Mouse (Mus musculus) CH12.LX (cell line): ENCODE data around the gene Cebpz. TPM values are rescaled to one million over a fixed set of nuclear protein-coding genes. Genes with fewer than 3 reads are reported as not detected.
A peak's percentile ranks its signal among the peaks of the same experiment; 100 is the strongest.

ENCODE experiments used
- DNase-seq: peaks from one replicate; pipeline ENCODE4 v3.0.0-alpha.2; 2013; ENCODE audit errors: extremely low read depth
- H3K27ac ChIP-seq: 2 replicates; pipeline ENCODE4 v1.5.1; 2012; ENCODE audit warnings: low read depth, mild to moderate bottlenecking, control low read depth, moderate library complexity; ENCODE audit not compliant: insufficient read depth
- H3K27me3 ChIP-seq: replicated peaks from 2 replicates; pipeline ENCODE3; 2012; ENCODE audit warnings: inconsistent platforms
- H3K36me3 ChIP-seq, 2 experiments: replicated peaks in 1 of 2; 2 replicates each; pipeline versions ENCODE3 to v1.6.1; 2012; ENCODE audit warnings: inconsistent platforms in 1 of 2, low read length in 1 of 2, mild to moderate bottlenecking in 1 of 2, mixed read lengths in 1 of 2, moderate library complexity in 1 of 2; ENCODE audit not compliant: control insufficient read depth in 1 of 2, insufficient read depth in 1 of 2
- H3K4me1 ChIP-seq, 2 experiments: 2 replicates each; pipeline ENCODE4 v1.6.1; 2012; ENCODE audit warnings: inconsistent platforms in 1 of 2, moderate library complexity in 1 of 2; ENCODE audit not compliant: insufficient read depth in 2 of 2, control insufficient read depth in 1 of 2
- H3K4me2 ChIP-seq: 2 replicates; pipeline ENCODE4 v1.6.1; 2012; ENCODE audit warnings: low read depth, mild to moderate bottlenecking, control low read depth; ENCODE audit not compliant: poor library complexity, insufficient read depth, severe bottlenecking
- H3K4me3 ChIP-seq, 3 experiments: fragments of 150-350 bp in 1 of 3; sonication (generic) in 1 of 3; replicated peaks in 1 of 3; 2 replicates each; pipeline versions ENCODE3 to v1.5.1; 2011 to 2012; ENCODE audit warnings: low read depth in 2 of 3, low read length in 2 of 3, mild to moderate bottlenecking in 2 of 3, moderate library complexity in 2 of 3, control low read depth in 1 of 3, improper control_type of control experiment in 1 of 3, inconsistent platforms in 1 of 3, mixed read lengths in 1 of 3; ENCODE audit not compliant: poor library complexity in 1 of 3
- H3K79me2 ChIP-seq: replicated peaks from 2 replicates; pipeline ENCODE4 v1.6.1; 2012; ENCODE audit warnings: mild to moderate bottlenecking, moderate library complexity; ENCODE audit not compliant: control insufficient read depth, poor library complexity, insufficient read depth, severe bottlenecking; ENCODE audit errors: extremely low read depth
- H3K9ac ChIP-seq: 2 replicates; pipeline ENCODE4 v1.6.1; 2012; ENCODE audit warnings: low read depth, mild to moderate bottlenecking, control low read depth, moderate library complexity; ENCODE audit not compliant: insufficient read depth
- H3K9me3 ChIP-seq: replicated peaks from 2 replicates; pipeline ENCODE3; 2012; ENCODE audit warnings: low read length, inconsistent platforms, mixed read lengths
- CHD1 ChIP-seq: IDR thresholded peaks from 2 replicates; pipeline ENCODE4 v1.6.1; 2012; ENCODE audit warnings: low read depth, low read length, improper control_type of control experiment, inconsistent platforms
- CTCF ChIP-seq, 2 experiments: IDR thresholded peaks in 1 of 2; conservative IDR thresholded peaks in 1 of 2; 2 replicates each; pipeline ENCODE4 v1.5.1; 2011 to 2012; ENCODE audit warnings: low read depth in 2 of 2, low read length in 2 of 2, improper control_type of control experiment in 1 of 2, inconsistent platforms in 1 of 2, mild to moderate bottlenecking in 1 of 2, moderate library complexity in 1 of 2
- E2F4 ChIP-seq: IDR thresholded peaks from 2 replicates; pipeline ENCODE4 v1.6.1; 2011; ENCODE audit warnings: low read depth, low read length, improper control_type of control experiment; ENCODE audit not compliant: insufficient replicate concordance
- ELF1 ChIP-seq: IDR thresholded peaks from 2 replicates; pipeline ENCODE4 v1.6.1; 2014; ENCODE audit warnings: low read depth, mild to moderate bottlenecking, inconsistent platforms, low read length, improper control_type of control experiment
- EP300 ChIP-seq: IDR thresholded peaks from 2 replicates; pipeline ENCODE4 v1.6.1; 2011; ENCODE audit warnings: low read length, improper control_type of control experiment
- ETS1 ChIP-seq: conservative IDR thresholded peaks from 2 replicates; pipeline ENCODE4 v1.6.1; 2012; ENCODE audit warnings: low read depth, mild to moderate bottlenecking, inconsistent platforms, low read length, improper control_type of control experiment, moderate library complexity
- GABPA ChIP-seq: IDR thresholded peaks from 2 replicates; pipeline ENCODE4 v1.6.1; 2012; ENCODE audit warnings: low read depth, low read length, improper control_type of control experiment, inconsistent platforms; ENCODE audit not compliant: insufficient replicate concordance
- HCFC1 ChIP-seq: IDR thresholded peaks from 2 replicates; pipeline ENCODE4 v1.6.1; 2012; ENCODE audit warnings: low read depth, mild to moderate bottlenecking, inconsistent platforms, low read length, improper control_type of control experiment
- IRF4 ChIP-seq: IDR thresholded peaks from 2 replicates; pipeline ENCODE4 v1.6.1; 2014; ENCODE audit warnings: low read depth, mild to moderate bottlenecking, inconsistent platforms, low read length, improper control_type of control experiment
- KAT2A ChIP-seq: IDR thresholded peaks from 2 replicates; pipeline ENCODE4 v1.6.1; 2012; ENCODE audit warnings: low read length, improper control_type of control experiment, inconsistent platforms; ENCODE audit not compliant: insufficient replicate concordance
- MAFK ChIP-seq: IDR thresholded peaks from 2 replicates; pipeline ENCODE4 v1.6.1; 2011; ENCODE audit warnings: low read length, improper control_type of control experiment; ENCODE audit not compliant: insufficient replicate concordance
- MAZ ChIP-seq: IDR thresholded peaks from 2 replicates; pipeline ENCODE4 v1.6.1; 2012; ENCODE audit warnings: low read depth, mild to moderate bottlenecking, inconsistent platforms, low read length, improper control_type of control experiment, moderate library complexity
- MYC ChIP-seq: IDR thresholded peaks from 2 replicates; pipeline ENCODE4 v1.6.1; 2011; ENCODE audit warnings: low read depth, mild to moderate bottlenecking, improper control_type of control experiment, low read length
- NELFE ChIP-seq: IDR thresholded peaks from 2 replicates; pipeline ENCODE4 v1.6.1; 2011; ENCODE audit warnings: low read depth, low read length, improper control_type of control experiment
- RAD21 ChIP-seq: IDR thresholded peaks from 2 replicates; pipeline ENCODE4 v1.6.1; 2011; ENCODE audit warnings: low read depth, mild to moderate bottlenecking, low read length, improper control_type of control experiment, moderate library complexity
- SMC3 ChIP-seq: IDR thresholded peaks from 2 replicates; pipeline ENCODE4 v1.6.1; 2011; ENCODE audit warnings: low read depth, low read length, improper control_type of control experiment
- TCF12 ChIP-seq: IDR thresholded peaks from 2 replicates; pipeline ENCODE4 v1.6.1; 2014; ENCODE audit warnings: low read depth, mild to moderate bottlenecking, inconsistent platforms, low read length, improper control_type of control experiment
- USF1 ChIP-seq: IDR thresholded peaks from 2 replicates; pipeline ENCODE4 v1.6.1; 2014; ENCODE audit warnings: low read depth, mild to moderate bottlenecking, inconsistent platforms, low read length, improper control_type of control experiment
- ZC3H11A ChIP-seq: IDR thresholded peaks from 2 replicates; pipeline ENCODE4 v1.6.1; 2012; ENCODE audit warnings: low read depth, mild to moderate bottlenecking, inconsistent platforms, low read length, improper control_type of control experiment
- ZKSCAN1 ChIP-seq: IDR thresholded peaks from 2 replicates; pipeline ENCODE4 v1.6.1; 2012; ENCODE audit warnings: low read depth, inconsistent platforms, low read length, improper control_type of control experiment, borderline replicate concordance
- ZMIZ1 ChIP-seq: IDR thresholded peaks from 2 replicates; pipeline ENCODE4 v1.6.1; 2012; ENCODE audit warnings: low read depth, mild to moderate bottlenecking, inconsistent platforms, low read length, improper control_type of control experiment
- dilution Hi-C: fragments of 300-500 bp; cut with MboI; formaldehyde crosslinking; loops from 2 replicates; pipeline ENCODE4 v1.14.3; 2020; ENCODE audit warnings: low sequenced_read_pairs; ENCODE audit not compliant: extremely low pct_unique_long_range_greater_than_20kb, extremely low pct_ligation_motif_present
- in situ Hi-C: fragments of 300-500 bp; cut with MboI; formaldehyde crosslinking; loops from 3 replicates; pipeline ENCODE4 v1.14.3; 2019; ENCODE audit warnings: low sequenced_read_pairs, low pct_ligation_motif_present, low pct_unique_long_range_greater_than_20kb, mixed read lengths
- polyA plus RNA-seq: library from polyadenylated mRNA; unstranded; fragments of >175 nt; gene quantifications from 2 replicates; pipeline ENCODE4 v1.2.1, GENCODE M21; 2012; ENCODE audit warnings: low read depth; ENCODE audit not compliant: insufficient read length
- total RNA-seq, 2 experiments: library from RNA; depleted of rRNA; stranded (reverse); fragments of 300-350 nt in 1 of 2; fragments of >200 nt in 1 of 2; gene quantifications; 2 replicates each; pipeline ENCODE4 v1.2.3; 2012 to 2014

The Cebpz gene
- total and polyA plus RNA-seq, 3 experiments = 43.3 to 70.1 (median 61.2) TPM

DNA sequence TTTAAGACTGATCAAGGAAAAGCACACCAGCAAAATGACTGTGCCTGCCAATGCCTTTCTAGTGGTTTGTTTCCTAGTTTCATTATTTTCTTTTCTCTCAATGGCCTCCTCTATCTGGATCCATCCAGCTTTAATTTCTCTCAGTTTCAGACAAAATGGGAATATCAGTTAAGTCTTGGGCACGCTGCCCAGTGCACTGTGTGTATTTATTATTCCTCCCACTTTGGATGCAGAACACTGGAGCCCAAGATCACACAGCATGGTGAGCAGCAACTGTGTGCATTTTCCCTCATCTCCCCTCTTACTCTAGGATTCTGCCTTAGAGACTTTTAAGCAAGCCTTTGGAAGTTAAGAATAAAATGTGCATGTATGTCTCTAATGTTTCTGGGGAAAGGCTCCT lies 27.5 kb upstream of the Cebpz start:
- H3K27ac ChIP-seq = no peak overlapping the region
- no peak for TF ChIP-seq ETS1
- TF ChIP-seq KAT2A = no peak
- no peak for TF ChIP-seq ZMIZ1
- TF ChIP-seq TCF12 = no peak
- no peak for TF ChIP-seq GABPA
- no peak for TF ChIP-seq HCFC1
- no peak for TF ChIP-seq ELF1
- TF ChIP-seq MYC = no peak
- TF ChIP-seq MAZ = no peak
- TF ChIP-seq ZC3H11A = no peak
- no peak for TF ChIP-seq MAFK
- no peak for TF ChIP-seq USF1
- no peak for TF ChIP-seq ZKSCAN1
- TF ChIP-seq EP300 = no peak
- TF ChIP-seq CHD1 = no peak
- TF ChIP-seq E2F4 = no peak
- no peak for TF ChIP-seq NELFE
- TF ChIP-seq, all 38 proteins: peak for 0
- Histone ChIP-seq H3K36me3 (no peaks in the 10 kb centered on the region), H3K9me3 (no peaks in the 10 kb centered on the region), H3K4me3 (no peak overlapping the region), H3K4me2 (no peak overlapping the region), H3K27me3 (no peaks in the 10 kb centered on the region), H3K4me1 (peaks cover 0 to 3% of the 10 kb centered on the region in 2 experiments; a peak in 1 of 4 replicates), H3K9ac (no peak overlapping the region), H3K79me2 (no peaks in the 10 kb centered on the region)
- in situ Hi-C loops (no loop called here), dilution Hi-C loops (no loop called here)
- DNase-seq = no peak

DNA sequence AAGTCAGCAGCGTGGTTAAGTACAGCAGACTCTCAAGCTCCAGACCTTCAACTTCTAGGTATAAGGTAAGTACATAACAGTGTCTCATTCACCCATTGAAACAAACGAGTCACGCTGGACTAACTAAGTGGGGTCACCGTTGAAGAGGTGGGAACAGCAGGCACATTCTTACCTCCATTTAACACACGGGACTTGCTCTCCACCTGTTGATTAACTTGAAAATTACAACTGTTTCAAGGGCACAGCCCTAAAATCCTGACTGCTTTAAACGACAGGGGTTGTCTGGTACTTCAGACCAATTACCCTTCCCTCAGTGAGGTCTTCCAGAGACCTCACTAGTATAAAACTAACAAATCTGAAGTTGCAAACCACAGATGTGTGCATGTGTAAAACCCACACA lies 22.6 kb upstream of the Cebpz start:
- peaks cover 0 to 5% of the 10 kb centered on the region in 2 experiments; a peak in 2 of 4 replicates for H3K4me1 ChIP-seq
- no peaks in the 10 kb centered on the region for H3K79me2 ChIP-seq
- in situ Hi-C loops (no loop called here), dilution Hi-C loops (no loop called here)
- no peaks in the 10 kb centered on the region for H3K36me3 ChIP-seq
- peak overlapping the region; percentile 50; the same call in 1 of the 2 replicates for H3K4me2 ChIP-seq
- no peaks in the 10 kb centered on the region for H3K9me3 ChIP-seq
- no peak overlapping the region for H3K9ac ChIP-seq
- TF ChIP-seq CTCF (conservative IDR thresholded peaks at IDR 0.05 in 1 of 2, IDR thresholded peaks at IDR 0.05 in 1 of 2; ENCODE audit: low read depth in 2 of 2, low read length in 2 of 2) (peak; percentile 17 to 63; a peak in 2 of 4 replicates), RAD21 (peak; percentile 68), SMC3 (peak; percentile 47), IRF4 (no peak)
- H3K27me3 ChIP-seq = no peaks in the 10 kb centered on the region
- no peak overlapping the region for H3K27ac ChIP-seq
- no peak overlapping the region for H3K4me3 ChIP-seq
- DNase-seq = no peak
